Mouse (Mus musculus): ENCODE measurements around the gene Mtif3.

DNA sequence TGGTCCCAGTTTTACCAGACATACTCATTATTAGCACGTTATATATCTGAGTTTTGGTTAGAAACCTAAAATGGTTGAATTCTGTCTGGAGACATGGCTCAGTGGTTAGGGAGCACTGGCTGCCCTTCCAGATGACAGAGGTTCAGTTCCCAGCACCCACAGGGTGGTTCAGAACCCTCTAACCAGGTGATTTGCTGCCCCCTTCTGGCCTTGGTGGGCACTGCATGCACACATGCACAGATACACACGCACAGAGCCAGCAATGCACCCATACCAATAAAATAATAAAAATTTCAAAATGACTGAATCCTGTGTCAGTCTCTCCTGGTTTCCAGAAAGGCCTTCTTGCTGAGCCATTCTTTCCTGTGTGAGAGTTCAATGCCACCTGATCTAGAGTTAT lies 19.0 kb downstream of the Mtif3 start:
- TF ChIP-seq CTCF (conservative IDR thresholded peaks at IDR 0.05; ENCODE audit: low read length), result peak; percentile 82
- TF ChIP-seq NANOG (IDR thresholded peaks at IDR 0.05; ENCODE audit: borderline replicate concordance, low read length), result no peak
- TF ChIP-seq POU5F1 (IDR thresholded peaks at IDR 0.05; ENCODE audit: borderline replicate concordance, low read length), result no peak
